Mouse (Mus musculus) stomach, postnatal 0 days (tissue): ENCODE results near the gene Arhgap29.

Experiments
- CTCF ChIP-seq: IDR thresholded peaks from 2 replicates; pipeline ENCODE4 v1.5.1; 2016; ENCODE audit warnings: antibody characterized with exemption, low read depth, mild to moderate bottlenecking, moderate library complexity
- EP300 ChIP-seq: optimal IDR thresholded peaks from 2 replicates; pipeline ENCODE3; 2016; ENCODE audit warnings: antibody characterized with exemption

- TF ChIP-seq CTCF (no peak), EP300 (no peak)
These were observed 88.2 kb downstream of the Arhgap29 start for GRCm38 (mm10) chr3:122040522-122040921.
